Mouse (Mus musculus): ENCODE data around the gene Ephb1.

Ephb1 gene

DNA sequence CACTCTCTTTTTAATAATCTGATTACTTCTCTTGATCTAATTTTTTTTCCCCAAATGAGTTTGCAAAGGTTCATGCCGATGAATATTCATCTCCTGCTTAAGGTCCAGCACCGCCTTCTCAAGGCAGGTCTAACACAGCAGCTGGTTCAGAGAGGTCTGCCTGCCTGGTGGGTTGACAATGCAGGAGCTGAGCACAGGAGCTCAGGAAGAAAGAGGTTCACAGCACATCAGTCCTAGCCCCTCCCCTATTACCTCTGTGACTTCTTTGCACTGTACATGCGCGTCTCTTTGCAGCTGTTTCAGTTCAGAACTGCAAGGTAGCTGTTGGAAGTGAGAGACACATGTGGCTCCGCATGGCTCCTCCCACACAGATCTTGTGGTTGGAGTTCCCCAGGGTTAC, 281.1 kb downstream of the Ephb1 start:
- no peak for DNase-seq (ENCODE audit: low read depth in 2 of 2, low spot score in 2 of 2)

DNA sequence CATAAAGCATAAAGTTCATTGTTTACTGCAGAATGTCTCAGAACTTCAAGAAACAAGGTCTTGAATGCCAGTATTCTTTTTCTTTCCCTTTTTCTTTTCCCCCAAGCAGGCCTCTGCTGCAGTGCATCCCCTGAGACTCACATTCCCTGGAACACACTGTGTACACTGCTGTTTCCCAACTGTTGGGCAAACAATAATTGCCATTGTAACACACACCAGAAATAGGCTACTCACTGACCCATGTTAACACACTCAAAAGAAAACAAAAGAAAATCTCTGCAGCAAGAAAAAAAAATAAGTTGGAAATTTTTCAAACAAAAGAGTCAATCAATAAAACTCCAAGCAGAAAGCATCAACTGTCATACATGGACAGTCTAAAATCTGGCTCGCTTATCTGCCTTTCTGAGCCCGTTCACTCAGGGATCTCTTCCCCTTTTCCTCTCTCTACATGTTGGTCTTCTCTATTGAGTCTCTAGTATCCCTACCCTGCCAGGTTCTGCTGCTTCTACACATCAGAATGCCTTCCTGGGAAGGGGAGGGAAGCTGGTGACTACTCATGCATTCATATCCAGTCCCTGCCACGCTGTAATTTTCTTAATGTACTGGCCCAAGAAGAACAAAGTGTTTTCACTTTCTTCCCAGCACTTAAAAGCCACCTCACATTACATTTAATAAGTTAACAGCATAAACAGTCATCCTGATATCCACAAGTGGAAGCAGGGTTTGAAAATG, 285.2 kb downstream of the Ephb1 start:
- DNase-seq (ENCODE audit: low read depth in 2 of 2, low spot score in 2 of 2): no peak

DNA sequence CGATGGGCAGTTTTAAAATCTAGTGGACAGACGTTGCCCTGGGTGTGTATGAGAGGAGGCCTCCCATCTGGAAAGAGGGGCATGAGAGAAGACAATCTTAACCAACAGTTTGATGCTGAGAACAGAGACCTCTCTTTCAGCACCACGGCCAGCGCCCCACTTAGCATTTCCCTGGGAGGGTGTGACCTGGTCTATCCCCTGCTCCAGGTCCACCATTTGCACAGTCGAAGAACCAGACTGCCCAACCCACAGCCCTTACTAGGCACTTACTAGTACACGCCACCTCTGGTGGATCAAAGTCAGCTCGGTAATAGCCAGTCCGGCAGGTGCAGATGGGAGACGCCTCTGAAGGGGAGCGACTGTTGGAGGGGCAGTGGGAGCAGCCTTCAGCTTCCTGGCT, 287.9 kb downstream of the Ephb1 start:
- DNase-seq (ENCODE audit: low read depth in 2 of 2, low spot score in 2 of 2): no peak

DNA sequence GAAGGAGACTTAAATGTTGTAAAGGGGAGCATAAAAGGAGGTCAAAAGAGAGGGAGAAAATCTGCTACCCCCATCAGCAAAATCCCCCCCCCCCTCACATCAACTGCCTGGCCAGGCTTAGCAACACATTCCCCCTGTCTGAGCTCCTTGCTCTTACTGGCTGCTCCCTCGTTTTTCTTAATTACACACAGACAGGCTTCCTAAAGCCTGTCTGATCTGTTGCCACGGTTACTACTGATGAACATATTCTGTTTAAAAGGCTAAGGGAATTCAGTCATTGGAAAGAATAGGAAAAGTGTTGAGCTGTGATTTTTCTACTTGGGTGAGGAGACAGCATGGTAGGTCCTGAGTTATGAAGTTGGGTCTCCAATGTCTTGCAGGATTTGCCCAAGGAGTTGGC, 308.6 kb downstream of the Ephb1 start:
- no peak for DNase-seq (ENCODE audit: low read depth in 2 of 2, low spot score in 2 of 2)

DNA sequence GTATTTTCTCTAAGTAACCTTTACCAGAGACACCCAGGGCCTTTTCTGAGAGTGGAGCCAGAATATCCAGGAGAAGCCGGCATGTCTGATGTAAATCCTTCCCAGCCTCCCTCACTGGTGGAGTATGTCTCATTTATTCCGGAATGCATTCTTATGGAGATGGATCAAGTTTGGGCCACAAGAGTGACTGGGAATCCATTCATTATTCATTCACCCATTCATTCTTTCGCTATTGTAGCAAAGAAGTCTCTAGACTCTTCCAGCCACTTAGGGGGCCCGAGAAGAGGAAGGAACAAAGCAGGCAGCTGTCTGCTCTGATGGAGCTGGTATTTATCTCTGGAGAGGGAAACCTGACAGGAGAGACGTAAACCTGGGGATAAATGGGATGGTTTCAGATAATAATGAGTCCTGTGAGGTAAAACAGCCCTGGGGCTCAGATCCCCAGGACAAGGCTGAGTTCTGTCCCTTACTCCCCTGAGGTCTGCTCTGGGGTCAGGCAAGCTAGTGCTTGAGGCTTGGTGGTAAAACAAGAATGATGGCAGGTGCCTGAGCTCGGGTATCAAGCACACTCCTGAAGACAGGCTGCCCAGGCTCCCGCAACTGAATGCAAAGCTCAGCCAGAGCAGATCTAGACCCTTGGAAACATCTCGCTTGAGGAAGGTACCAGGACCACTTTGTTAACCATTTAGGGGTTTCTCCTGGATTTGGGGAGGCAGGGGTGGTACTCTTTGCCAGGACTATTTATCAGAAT, 309.2 kb downstream of the Ephb1 start:
- DNase-seq (ENCODE audit: low read depth in 2 of 2, low spot score in 2 of 2): no peak

DNA sequence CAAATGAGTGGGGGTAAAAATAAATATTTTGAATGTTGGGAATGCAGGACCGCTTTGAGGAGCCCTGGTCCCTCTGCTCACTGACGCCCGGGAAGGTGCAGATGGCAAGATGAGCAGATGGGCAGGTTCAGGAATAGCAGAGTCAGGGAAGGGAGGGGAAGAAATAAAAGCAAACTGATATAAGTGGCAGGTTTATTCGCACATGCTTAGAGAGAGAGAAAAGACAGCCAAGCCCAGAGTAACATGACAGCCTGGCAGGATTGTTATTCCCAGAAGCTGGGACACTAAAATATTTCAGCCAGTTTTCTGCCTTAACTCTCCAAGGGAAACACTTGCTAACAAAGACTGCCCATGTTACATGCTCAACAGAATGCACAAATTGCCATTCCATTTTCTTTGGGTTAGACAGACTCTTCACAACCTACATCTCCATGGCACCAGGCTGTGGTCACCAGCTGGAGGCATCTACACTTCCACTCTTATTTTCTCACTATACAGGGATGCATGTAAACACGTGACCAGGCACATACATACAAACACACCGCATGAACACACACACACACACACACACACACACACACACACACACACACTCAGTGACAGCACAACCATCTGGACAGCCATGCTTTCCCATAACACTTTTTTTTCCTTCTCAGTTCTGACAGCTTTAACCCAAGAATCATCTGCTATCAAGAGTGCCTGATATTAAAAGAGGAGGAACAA, 315.3 kb downstream of the Ephb1 start:
- DNase-seq (ENCODE audit: low read depth in 2 of 2, low spot score in 2 of 2): no peak

DNA sequence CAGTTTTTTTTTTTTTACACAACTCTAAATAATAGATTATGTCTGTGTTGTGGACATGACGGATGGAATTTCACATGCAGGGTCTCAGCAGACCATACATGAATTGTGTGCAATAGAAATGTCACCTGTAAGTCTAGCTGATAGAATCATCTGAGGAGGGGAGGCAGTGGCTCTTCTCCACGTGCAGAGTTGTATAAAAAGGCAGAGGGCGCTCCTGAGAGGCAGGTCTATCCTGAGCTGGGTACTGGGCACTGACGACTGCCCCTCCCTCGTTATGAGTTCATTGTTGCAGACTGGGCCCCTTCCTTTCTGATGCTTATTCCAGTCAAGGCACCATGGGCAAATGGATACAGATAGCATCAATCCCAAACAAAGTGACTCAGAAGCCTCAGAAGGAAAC, 318.4 kb downstream of the Ephb1 start:
- DNase-seq (ENCODE audit: low read depth in 2 of 2, low spot score in 2 of 2): no peak

DNA sequence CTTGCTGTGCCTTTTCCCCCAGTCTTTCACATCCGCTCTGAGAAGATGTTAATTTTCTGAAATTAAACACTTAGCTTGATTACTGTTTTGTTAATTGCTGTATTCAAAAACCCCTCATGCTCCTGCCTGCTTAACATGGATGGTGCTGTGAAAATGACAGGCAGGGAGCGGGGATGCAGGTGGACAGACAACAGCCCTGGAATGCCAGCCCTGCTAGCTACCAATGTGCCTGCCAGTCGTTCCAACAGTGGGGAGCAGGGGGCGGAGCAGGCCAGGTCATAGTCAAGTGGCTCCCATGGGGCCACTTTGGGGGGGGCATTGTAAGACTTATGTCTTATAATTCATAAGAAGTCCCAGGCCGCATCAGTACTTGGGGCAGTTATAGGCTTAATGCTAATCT, 321.3 kb downstream of the Ephb1 start:
- no peak for DNase-seq (ENCODE audit: low read depth in 2 of 2, low spot score in 2 of 2)

- DNase-seq (ENCODE audit: low read depth in 2 of 2, low spot score in 2 of 2): no peak
Observed at GRCm38 (mm10) chr9:102032376-102032775, 322.1 kb downstream of the Ephb1 start.

DNA sequence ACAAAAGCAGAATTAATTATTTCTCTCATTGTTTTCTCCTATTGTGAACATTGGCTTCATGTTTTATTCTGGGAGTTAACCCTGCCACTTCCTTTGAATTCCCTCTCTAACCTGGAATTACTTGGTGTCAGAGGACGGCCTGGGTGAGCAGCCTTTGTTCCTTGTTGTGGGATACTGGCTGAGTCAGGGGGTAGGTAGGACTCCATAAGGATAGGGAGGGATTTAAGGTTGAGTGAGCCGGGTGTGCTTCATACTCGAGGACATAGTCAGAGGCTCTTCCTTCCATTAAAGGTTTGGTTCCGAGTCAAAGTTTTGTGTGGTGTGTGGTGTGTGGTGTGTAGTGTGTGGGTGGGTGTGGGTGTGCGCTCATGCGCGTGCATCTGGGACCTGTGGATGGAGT, 324.8 kb downstream of the Ephb1 start:
- DNase-seq (ENCODE audit: low read depth in 2 of 2, low spot score in 2 of 2): no peak

GRCm38 (mm10) chr9:102026136-102026535, 328.4 kb downstream of the Ephb1 start:
- no peak for DNase-seq (ENCODE audit: low read depth in 2 of 2, low spot score in 2 of 2)

DNA sequence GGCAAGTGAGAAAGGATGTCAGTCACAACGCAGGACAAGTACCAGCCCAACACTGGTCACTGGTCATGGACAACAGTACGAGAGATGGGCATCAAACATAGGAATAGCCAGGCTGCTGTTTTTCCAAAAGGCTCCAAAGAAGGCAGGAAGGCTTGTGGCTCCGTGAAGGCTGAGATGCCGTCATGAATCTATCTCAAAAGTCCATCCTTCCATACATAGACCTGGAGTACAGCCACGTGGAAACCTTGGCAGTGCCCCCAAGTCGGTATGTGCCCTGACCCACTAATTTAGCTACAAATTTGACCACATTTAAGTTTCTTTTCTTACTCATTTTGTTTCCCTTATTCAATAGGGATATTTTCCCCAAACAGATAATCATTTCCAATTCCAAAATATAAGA, 329.4 kb downstream of the Ephb1 start:
- no peak for DNase-seq (ENCODE audit: low read depth in 2 of 2, low spot score in 2 of 2)

DNA sequence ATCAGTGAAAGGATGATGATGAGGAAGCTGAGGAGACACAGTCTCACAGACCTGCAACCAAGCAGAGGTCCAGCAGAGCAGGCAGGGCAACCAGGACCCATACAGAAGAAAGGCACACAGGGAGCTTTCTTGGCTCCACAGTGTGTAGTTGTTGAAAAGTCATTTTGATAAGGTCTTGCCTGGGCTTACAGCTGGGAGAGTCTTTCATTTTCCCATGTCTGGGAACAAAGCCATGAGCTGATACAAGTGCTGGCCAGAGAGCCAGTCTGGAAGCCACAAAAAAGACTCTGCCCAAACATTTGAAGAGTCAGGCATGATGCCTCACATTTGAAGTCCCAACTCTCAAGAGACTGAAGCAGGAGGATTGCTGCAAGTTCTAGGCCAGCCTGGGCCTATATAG, 339.0 kb downstream of the Ephb1 start:
- no peak for DNase-seq (ENCODE audit: low read depth in 2 of 2, low spot score in 2 of 2)

- no peak for DNase-seq (ENCODE audit: low read depth in 2 of 2, low spot score in 2 of 2)
Observed at GRCm38 (mm10) chr9:102007706-102008105, 346.8 kb downstream of the Ephb1 start.

DNA sequence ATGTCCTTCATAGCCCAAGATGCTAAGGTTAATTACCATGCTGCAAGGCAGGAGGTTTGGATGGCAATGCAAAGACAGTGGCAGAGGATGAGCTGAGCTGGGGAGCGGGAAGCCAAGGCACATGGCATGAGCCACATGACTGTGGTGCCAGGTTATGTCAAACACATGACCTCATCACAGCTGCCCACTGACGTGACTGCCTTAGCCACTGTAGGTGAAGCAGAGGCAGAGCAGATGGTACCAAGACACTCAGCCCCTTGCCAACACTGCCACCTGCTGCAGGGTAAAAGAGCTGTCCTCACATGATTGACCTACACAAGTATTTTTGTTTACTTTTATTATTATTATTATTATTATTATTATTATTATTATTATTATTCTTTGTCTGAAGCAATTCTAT, 348.0 kb downstream of the Ephb1 start:
- peak in 1 of 2 experiments; percentile 9 for DNase-seq (ENCODE audit: low read depth in 2 of 2, low spot score in 2 of 2)

DNA sequence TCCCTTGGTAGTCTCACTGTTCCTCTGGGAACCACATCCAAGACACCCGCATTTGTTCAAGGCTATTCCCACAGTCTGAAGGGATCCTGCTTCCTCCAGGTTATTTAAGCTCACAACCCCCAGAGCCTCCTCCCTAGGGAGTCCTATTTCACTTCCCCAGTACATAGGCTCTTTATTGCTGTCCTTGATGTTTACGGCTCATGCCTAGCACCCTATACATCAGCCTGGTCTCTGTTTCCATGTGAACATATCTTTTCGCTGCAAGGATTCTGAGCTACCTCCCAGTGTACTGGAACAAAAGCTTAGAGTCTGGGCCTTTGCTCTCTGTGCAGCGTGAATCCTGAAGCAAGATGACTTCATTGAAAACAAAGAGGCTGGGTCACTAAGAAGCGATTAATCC, 351.6 kb downstream of the Ephb1 start:
- DNase-seq (ENCODE audit: low read depth in 2 of 2, low spot score in 2 of 2): no peak

GRCm38 (mm10) chr9:102002186-102002585, 352.3 kb downstream of the Ephb1 start:
- no peak for DNase-seq (ENCODE audit: low read depth in 2 of 2, low spot score in 2 of 2)

GRCm38 (mm10) chr9:102001633-102002165, 352.8 kb downstream of the Ephb1 start:
- no peak for DNase-seq (ENCODE audit: low read depth in 2 of 2, low spot score in 2 of 2)

GRCm38 (mm10) chr9:101999690-102000089, 354.8 kb downstream of the Ephb1 start:
- no peak for DNase-seq (ENCODE audit: low read depth in 2 of 2, low spot score in 2 of 2)

GRCm38 (mm10) chr9:101996771-101997500, 357.6 kb downstream of the Ephb1 start:
- no peak for DNase-seq (ENCODE audit: low read depth in 2 of 2, low spot score in 2 of 2)

- DNase-seq (ENCODE audit: low read depth in 2 of 2, low spot score in 2 of 2): no peak
Observed at GRCm38 (mm10) chr9:101996183-101996582, 358.3 kb downstream of the Ephb1 start.

Measured in CD8-positive naive resting alpha-beta T cell, adult 2 months (primary cell).